Mouse (Mus musculus) skeletal muscle tissue, postnatal 0 days (tissue): ENCODE data around the gene Ppfibp1. TPM values are rescaled to one million over a fixed set of nuclear protein-coding genes. Genes with fewer than 3 reads are reported as not detected.

Experiments used
- polyA plus RNA-seq: library from polyadenylated mRNA; unstranded; fragments of >200 nt; fragmentation: Nextera tagmentation; extraction: Ambion mirVana; gene quantifications from 2 replicates; pipeline ENCODE4 v1.2.1, GENCODE M21; 2015

Gene Ppfibp1
- 22.7 and 24.3 TPM in 2 replicates for polyA plus RNA-seq

GRCm38 (mm10) chr6:146887958-146888659, at the start of gene Ppfibp1:
Ppfibp1 (plus strand) TSS chr6:146888487.

DNA sequence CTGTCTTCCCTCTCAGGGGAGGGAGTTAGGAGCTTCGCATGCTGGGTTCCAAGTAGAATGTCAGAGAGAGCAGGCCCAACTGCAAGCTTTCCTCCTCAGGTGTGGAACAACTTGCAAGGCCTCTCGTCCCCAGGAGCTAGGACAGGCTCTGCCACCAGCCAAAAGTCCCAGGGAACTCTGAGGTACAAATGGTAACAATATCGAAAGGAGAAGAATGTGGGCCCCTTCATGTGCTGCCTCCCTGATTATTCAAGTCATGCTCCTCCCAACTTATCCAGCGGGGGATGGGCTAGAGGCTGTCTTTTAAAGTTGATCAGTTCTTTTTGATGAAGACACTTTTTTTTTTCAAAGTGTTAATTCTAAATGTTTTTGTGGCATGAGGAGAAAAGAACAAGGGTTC, 38.2 kb upstream of the Ppfibp1 start, which contains the start of gene Smco2:
Gene Smco2, plus strand, starts transcription at position 55 of the 400 bp plus-strand sequence.

DNA sequence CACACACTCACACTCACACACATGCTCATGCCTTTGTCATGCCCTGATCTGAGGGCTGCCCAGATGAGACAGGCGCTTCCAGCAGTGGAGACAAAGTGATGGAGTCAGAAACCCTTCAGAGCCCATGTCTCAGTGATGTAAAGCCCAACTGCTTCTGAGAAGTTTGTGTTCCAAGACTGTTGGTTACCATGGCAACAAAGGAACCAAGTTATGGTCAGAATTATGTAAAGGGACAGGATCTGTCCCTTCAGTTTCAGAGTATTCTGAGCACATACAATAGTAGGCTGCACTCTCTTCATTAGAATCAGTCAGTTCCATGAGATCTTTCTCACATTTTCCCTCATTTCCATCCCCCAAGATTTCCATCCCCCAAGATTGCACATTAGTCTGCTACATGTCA, 66.0 kb downstream of the Ppfibp1 start, which contains the start of gene 1700034J05Rik:
Gene 1700034J05Rik, minus strand, starts transcription at position 165 of the 400 bp plus-strand sequence.

GRCm38 (mm10) chr6:147032303-147032925, 144.1 kb downstream of the Ppfibp1 start, which contains the start of gene Rep15:
Rep15 (plus strand) TSS chr6:147032584.

DNA sequence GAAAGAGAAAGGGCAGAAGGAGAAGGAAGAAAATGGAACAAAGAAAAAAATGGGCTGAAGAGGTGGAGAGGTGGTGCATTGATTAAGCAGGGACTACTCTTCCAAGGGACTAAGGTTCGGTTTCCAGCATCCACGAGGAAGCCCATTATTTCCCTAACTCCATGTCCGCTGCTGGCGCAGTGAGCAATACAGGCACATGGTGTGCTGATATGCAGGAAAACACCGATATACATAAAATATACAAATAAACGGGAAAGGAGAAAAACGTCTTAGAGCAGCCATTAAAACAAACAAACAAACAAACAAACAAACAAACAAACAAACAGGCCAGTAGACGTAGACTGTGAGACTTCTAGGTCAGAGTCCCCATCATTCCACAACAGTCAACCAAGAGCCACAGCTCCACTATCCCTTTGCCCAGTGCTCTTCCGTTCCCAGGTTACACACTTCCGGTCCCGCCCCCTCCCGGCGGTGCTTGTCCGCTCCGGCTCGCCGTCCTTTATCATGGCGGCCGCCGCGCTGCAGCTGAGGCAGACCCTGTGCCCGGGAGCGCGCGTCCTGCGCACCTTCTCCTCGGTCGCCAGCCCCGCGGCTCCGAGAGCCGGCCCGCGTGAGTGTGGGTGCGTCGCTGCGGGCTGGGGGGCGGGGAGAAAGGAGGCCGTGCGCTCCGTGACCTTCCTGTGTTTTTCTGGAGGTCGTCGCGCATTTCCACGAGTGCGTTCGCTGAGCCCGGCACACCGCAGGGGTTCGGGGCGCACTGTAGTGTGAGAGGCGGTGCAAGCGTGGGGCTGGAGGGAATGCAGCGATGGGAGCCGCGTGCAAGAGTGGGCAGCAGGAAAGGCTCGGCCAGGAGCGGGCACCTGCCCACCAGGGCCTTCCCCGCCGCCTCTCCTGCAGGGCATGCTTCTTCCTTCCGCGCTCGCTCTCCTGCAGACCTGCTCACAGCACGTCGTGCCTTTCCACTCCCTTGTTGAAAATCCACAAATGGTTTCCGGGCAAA, 154.3 kb downstream of the Ppfibp1 start, which contains the start of gene Mrps35:
Gene Mrps35, plus strand, starts transcription at position 474 of the 1,000 bp plus-strand sequence.

Other genes starting within 250 kb of the Ppfibp1 start
- 106 and 107 TPM in 2 replicates for gene Med21, start 245.9 kb upstream of the Ppfibp1 start, polyA plus RNA-seq
- 19.8 and 23.3 TPM in 2 replicates for gene Tm7sf3, start 245.7 kb upstream of the Ppfibp1 start, polyA plus RNA-seq
- 7.2 and 8.4 TPM in 2 replicates for gene Stk38l, start 163.5 kb upstream of the Ppfibp1 start, polyA plus RNA-seq
- gene Arntl2, start 92.4 kb upstream of the Ppfibp1 start, polyA plus RNA-seq = 2.0 and 2.1 TPM in 2 replicates
- not detected in 2 replicates for gene Smco2, start 38.4 kb upstream of the Ppfibp1 start, polyA plus RNA-seq
- not detected in 2 replicates for gene 1700034J05Rik, start 65.9 kb downstream of the Ppfibp1 start, polyA plus RNA-seq
- 0.36 and 0.38 TPM in 2 replicates for gene Rep15, start 144.1 kb downstream of the Ppfibp1 start, polyA plus RNA-seq
- 132 and 148 TPM in 2 replicates for gene Mrps35, start 154.3 kb downstream of the Ppfibp1 start, polyA plus RNA-seq
- gene Mansc4, start 198.5 kb downstream of the Ppfibp1 start, polyA plus RNA-seq = 0.19 and 0.38 TPM in 2 replicates
- 2.5 and 2.8 TPM in 2 replicates for gene Klhl42, start 202.9 kb downstream of the Ppfibp1 start, polyA plus RNA-seq